Mouse (Mus musculus): ENCODE measurements at regions not wholly inside any gene's neighbourhood (a gene's known extent, or its start where the extent isn't known, plus 50 kb on each side); places are given as distances from the start of the nearest gene placed in this dataset.

DNA sequence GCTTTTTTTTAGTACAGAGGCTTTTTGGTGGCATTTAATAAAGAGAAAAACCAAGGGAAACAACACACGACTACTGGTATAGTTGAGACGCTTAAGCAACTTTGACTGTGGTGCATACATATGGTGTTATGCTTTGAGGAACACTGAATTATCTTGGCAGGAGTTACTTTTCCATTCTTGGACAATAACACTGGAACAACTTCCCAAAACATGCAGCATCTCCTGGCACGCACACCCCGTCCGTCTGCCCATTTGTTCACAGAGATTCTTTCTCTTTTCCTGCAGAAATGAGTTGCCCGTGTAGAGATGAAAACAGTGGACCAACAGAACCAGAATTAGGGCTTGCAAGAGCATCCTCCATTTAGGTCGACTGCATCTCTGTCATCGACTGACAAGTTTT is 544.7 kb downstream of the Arl4a start:
- Histone ChIP-seq H3K36me3 (ENCODE audit: control insufficient read depth, insufficient read depth, low read length) (no peaks in the 10 kb centered on the region), H3K9me3 (ENCODE audit: control insufficient read depth, low read length) (no peaks in the 10 kb centered on the region), H3K4me2 (ENCODE audit: low read depth, severe bottlenecking) (no peak overlapping the region), H3K4me3 (ENCODE audit: low read depth, low read length) (no peak overlapping the region), H3K4me1 (ENCODE audit: control insufficient read depth, insufficient read depth, low read length) (no peaks in the 10 kb centered on the region), H3K9ac (ENCODE audit: low read length) (no peak overlapping the region), H3K27ac (replicated peaks; ENCODE audit: low read depth, low read length) (no peak overlapping the region), H3K27me3 (ENCODE audit: control insufficient read depth, insufficient read depth, low read length) (no peaks in the 10 kb centered on the region)
- ATAC-seq (ENCODE audit: insufficient number of reproducible peaks, low FRiP score, low TSS enrichment, low read depth): no peak
- DNase-seq (ENCODE audit: low spot score): no peak
- 88% methylated on average over 8 of the region's 8 CpGs for WGBS

DNA sequence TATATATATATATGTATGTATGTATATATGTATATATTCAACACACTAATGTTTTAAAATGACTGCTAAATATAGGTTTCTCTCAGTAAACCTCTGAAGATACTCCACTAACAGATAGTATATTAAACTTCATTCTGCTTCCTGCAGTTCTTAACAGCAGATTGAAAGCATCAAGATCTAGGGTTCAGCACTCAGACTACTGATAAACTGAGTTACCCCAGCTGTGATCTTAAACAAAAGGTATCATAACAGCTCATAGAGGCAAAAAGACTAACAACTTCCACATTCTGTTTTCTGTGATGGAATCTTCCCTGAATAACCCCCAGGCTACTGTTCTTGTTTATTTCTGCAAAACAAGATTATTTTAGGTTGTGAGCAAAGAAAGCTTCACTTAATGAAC is 564.8 kb downstream of the Arl4a start:
- ATAC-seq (ENCODE audit: insufficient number of reproducible peaks, low FRiP score, low TSS enrichment, low read depth): no peak
- no peak overlapping the region for H3K27ac ChIP-seq (replicated peaks; ENCODE audit: low read depth, low read length)
- H3K9me3 ChIP-seq (ENCODE audit: control insufficient read depth, low read length): no peaks in the 10 kb centered on the region
- no peak overlapping the region for H3K4me3 ChIP-seq (ENCODE audit: low read depth, low read length)
- no peaks in the 10 kb centered on the region for H3K36me3 ChIP-seq (ENCODE audit: control insufficient read depth, insufficient read depth, low read length)
- H3K4me1 ChIP-seq (ENCODE audit: control insufficient read depth, insufficient read depth, low read length): no peaks in the 10 kb centered on the region
- no peak overlapping the region for H3K4me2 ChIP-seq (ENCODE audit: low read depth, severe bottlenecking)
- no peak for DNase-seq (ENCODE audit: low spot score)
- no peak overlapping the region for H3K9ac ChIP-seq (ENCODE audit: low read length)
- no peaks in the 10 kb centered on the region for H3K27me3 ChIP-seq (ENCODE audit: control insufficient read depth, insufficient read depth, low read length)
